Mouse (Mus musculus) limb, embryonic 10.5 days (tissue): Measurements from ENCODE around the gene Ccdc13. TPM values are rescaled to one million over a fixed set of nuclear protein-coding genes. Genes with fewer than 3 reads are reported as not detected.

Source experiments
- DNase-seq: peaks from one replicate; pipeline ENCODE4 v3.0.0-alpha.2; 2017; ENCODE audit warnings: low spot score
- H3K27ac ChIP-seq: fragments of 300-500 bp; sonication (generic); 2 replicates; pipeline ENCODE4 v1.5.1; 2016; ENCODE audit warnings: mild to moderate bottlenecking
- H3K27me3 ChIP-seq: fragments of 300-500 bp; sonication (generic); 2 replicates; pipeline ENCODE4 v1.6.1; 2016; ENCODE audit warnings: low read depth, mild to moderate bottlenecking; ENCODE audit not compliant: poor library complexity, severe bottlenecking
- H3K36me3 ChIP-seq: fragments of 300-500 bp; sonication (generic); 2 replicates; pipeline ENCODE4 v1.6.1; 2016; ENCODE audit warnings: mild to moderate bottlenecking, moderate library complexity
- H3K4me1 ChIP-seq: fragments of 300-500 bp; sonication (generic); 2 replicates; pipeline ENCODE4 v1.6.1; 2016
- H3K4me3 ChIP-seq: fragments of 300-500 bp; sonication (generic); 2 replicates; pipeline ENCODE4 v1.5.1; 2016; ENCODE audit warnings: mild to moderate bottlenecking, moderate library complexity
- H3K9me3 ChIP-seq: fragments of 300-500 bp; sonication (generic); replicated peaks from 2 replicates; pipeline ENCODE4 v1.6.1; 2016; ENCODE audit warnings: mild to moderate bottlenecking
- WGBS: fragments of 180-500 bp; shearing (Covaris S2); methylation state at CpG from one replicate; pipeline ENCODE4 v1.1.7; 2016; 5-methylcytosine and 5-hydroxymethylcytosine counted together
- polyA plus RNA-seq: library from polyadenylated mRNA; unstranded; fragments of >200 nt; fragmentation: Nextera tagmentation; extraction: Ambion mirVana; gene quantifications from 2 replicates; pipeline ENCODE4 v1.2.1, GENCODE M21; 2016

The Ccdc13 gene
- 0.36 and 0.38 TPM in 2 replicates for polyA plus RNA-seq

DNA sequence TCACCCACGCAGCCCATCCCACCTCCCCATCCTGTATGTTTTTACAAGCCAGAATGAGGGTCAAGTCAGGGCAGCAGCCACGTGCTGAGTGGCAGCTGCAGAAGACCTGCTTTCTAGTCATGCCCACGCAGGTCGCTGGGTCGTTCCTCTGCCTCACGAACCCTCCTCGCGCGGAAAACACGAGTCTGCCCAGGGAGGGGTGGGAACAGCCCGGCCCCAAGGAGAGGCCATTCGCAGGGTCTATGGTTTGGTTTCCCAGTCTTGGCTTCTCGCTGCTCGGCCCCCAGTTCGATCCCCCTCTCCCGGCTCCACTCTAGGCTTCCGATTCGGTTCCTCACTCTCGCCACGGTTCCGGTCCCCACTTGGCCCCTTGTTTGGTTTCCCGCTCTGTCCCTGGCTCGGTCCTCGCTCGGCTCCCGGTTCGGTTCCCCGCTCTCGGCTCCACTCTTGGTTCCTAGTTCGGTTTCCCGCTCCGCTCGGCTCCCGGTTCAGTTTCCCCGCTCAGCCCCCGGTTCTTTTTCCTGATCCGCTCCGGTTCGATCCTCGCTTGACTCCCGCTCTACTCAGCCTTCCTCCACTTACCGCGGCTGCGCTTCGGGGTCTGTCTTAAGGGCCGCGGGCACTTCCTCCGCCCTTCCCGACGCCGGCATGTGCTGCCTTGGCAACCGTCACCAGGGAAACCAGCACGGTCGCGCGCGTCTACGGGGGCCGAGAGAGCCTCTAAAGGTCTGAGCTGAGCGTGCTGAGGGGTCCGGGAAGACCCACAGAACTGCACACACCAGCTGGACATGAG is at the start of gene Ccdc13:
TSS of gene Ccdc13 (minus strand) at position 633 of the 793 bp plus-strand sequence.
- Histone ChIP-seq H3K27me3 (0 out of 2 replicates have a peak, but pooled peaks cover 19% of the 10 kb centered on the region), H3K27ac (peak within 1 kb of the TSS; percentile 74), H3K4me1 (peaks cover 12% of the 10 kb centered on the region), H3K9me3 (no peaks in the 10 kb centered on the region), H3K36me3 (no peaks in the 10 kb centered on the region), H3K4me3 (peak within 1 kb of the TSS; percentile 63)
- DNase-seq = peak; percentile 95
- 4% methylated on average over 61 of the region's 61 CpGs for WGBS

DNA sequence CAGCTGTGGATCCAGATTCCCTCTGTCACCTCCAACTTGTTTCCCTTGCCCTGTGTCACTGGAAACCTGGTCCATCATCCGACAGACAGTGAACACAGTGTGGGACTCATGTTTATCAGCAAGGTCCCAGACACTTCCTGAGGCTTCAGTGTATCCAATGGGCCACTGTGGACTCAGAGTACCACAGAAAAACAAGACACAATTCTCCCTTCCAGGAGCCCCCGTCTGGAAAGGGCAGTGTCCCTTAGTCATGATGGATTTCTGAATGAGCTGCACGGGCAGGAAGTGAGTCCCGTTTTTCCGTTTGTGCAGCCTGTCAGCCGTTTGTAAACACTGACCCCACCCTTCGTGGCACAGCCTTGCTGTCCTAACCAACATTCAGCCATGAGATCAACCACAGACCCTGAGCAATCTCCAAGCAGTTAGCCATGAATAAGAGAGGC is 42.8 kb upstream of the Ccdc13 start:
- no peaks in the 10 kb centered on the region for H3K36me3 ChIP-seq
- no peaks in the 10 kb centered on the region for H3K27me3 ChIP-seq
- no peaks in the 10 kb centered on the region for H3K9me3 ChIP-seq
- 65% methylated on average over 7 of the region's 7 CpGs for WGBS
- H3K4me1 ChIP-seq = peaks cover 5% of the 10 kb centered on the region; the same call in 1 of the 2 replicates
- H3K4me3 ChIP-seq = no peak overlapping the region
- DNase-seq = no peak
- no peak overlapping the region for H3K27ac ChIP-seq

GRCm38 (mm10) chr9:121881301-121881700 is 42.0 kb upstream of the Ccdc13 start:
- WGBS = 81% methylated on average over 6 of the region's 6 CpGs
- no peak for DNase-seq
- Histone ChIP-seq H3K27ac (no peak overlapping the region), H3K27me3 (peaks cover 3% of the 10 kb centered on the region; the same call in 1 of the 2 replicates), H3K4me1 (peaks cover 5% of the 10 kb centered on the region; the same call in 1 of the 2 replicates), H3K9me3 (no peaks in the 10 kb centered on the region), H3K36me3 (no peaks in the 10 kb centered on the region), H3K4me3 (no peak overlapping the region)

DNA sequence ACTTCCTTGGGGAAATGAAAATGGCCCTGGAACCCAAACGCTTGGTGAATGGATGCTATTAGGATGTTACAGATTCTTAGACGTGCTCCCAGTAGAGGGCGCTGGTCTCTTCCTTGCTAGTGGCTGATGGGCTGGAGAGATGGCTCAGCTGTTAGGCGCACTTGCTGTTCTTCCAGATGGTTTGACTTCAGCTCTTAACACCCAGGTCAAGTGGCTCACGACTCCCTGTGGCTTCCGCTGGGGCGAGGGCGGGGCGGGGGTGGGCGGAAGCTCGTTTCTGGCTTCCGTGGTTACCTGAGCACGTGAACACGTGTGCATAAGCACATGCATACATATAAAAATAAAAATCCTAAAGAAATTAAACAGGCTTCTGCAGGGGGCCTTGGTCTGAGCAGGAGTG is 41.6 kb upstream of the Ccdc13 start:
- Histone ChIP-seq H3K27me3 (peaks cover 5% of the 10 kb centered on the region; the same call in 1 of the 2 replicates), H3K27ac (no peak overlapping the region), H3K9me3 (no peaks in the 10 kb centered on the region), H3K36me3 (no peaks in the 10 kb centered on the region), H3K4me1 (peaks cover 5% of the 10 kb centered on the region; the same call in 1 of the 2 replicates), H3K4me3 (no peak overlapping the region)
- WGBS = 23% methylated on average over 14 of the region's 14 CpGs
- peak; percentile 64 for DNase-seq

DNA sequence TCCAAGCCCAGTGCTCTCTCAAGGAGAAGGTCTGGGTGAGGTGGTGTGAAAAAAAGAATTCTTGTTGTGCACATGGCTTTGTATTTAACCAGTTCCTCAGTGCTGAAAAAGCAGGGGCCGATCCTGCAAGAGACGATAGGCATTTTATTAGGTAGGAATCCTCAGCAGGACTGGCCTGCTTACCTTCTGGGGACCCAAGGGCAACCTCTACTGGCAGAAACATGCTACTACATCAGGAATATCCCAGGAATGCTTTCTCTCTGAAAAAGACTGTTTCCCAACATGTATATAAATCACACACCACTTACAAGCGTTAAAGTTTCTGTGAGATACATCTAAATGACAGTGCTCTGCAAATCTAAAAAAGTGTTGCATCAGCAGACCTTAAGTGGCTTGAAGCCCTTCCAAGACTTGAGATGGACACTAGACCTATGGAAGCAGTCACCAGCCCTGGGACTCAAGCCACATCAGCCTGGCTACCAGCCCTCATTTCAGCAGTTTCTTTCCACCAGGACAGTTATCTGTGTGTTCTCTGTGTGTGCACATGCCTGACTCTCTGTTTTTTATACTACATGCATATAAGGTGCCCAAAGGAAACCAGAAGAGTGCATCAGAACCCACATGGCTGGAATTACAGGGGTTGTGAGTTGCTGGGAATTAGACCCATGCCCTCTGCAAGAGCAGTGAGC is 37.9 kb upstream of the Ccdc13 start:
- no peak for DNase-seq
- H3K4me3 ChIP-seq = no peak overlapping the region

DNA sequence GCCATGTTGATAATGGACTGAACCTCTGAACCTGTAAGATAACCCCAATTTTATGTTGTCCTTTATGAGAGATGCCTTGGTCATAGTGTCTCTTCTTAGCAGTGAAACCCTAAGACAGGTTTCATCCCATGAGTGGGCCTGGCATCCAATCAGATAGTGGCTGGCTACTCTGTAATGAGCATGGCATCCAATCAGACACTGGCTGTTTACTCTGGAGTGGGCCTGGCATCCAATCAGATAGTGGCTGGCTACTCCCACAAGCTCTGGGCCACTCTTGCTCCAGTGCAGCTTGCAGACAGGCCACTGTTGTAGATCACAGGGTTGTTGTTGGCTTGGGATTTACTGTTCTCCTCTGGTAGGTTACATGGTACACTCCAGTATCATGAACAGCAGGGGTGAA is 34.3 kb upstream of the Ccdc13 start:
- DNase-seq = no peak
- no peak overlapping the region for H3K4me3 ChIP-seq

More for the DNA sequence above, 37.9 kb upstream of the Ccdc13 start:
- Histone ChIP-seq H3K9me3 (no peaks in the 10 kb centered on the region), H3K27ac (no peak overlapping the region), H3K36me3 (no peaks in the 10 kb centered on the region), H3K27me3 (peaks cover 19% of the 10 kb centered on the region), H3K4me1 (peaks cover 8% of the 10 kb centered on the region; the same call in 1 of the 2 replicates)
- 14% methylated on average over 3 of the region's 3 CpGs for WGBS

DNA sequence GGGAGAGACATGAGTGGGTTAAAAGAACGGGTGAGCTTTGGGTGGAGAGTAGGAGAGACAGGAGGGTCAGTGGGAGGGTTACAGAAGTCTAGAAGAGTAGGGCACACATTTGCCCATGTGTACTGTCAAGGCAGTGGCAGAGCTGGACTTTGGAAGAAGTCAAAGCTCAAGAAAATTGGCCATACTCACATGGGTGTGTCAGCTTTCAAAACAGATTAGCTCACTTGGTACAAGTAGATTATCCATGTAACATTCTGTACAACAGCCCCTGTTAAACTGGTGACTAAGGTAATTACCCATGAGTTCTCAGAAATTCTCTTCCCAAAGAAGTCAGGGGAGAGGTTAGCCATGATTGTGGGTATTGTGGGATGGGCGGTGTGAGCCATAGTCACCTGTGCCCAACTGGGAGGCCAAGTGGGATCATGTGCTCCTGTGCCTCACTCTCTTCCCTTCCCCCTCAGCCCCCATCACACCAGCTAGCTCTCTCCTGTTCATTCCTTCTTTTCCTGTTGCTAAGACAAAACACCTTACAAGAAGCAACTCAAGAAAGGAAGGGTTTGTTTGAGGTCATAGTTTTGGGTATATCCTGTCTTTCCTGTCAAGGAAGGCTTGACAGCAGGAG is 32.9 kb upstream of the Ccdc13 start:
- H3K4me3 ChIP-seq = no peak overlapping the region
- peaks cover 39% of the 10 kb centered on the region for H3K27me3 ChIP-seq
- 85% methylated on average over 2 of the region's 2 CpGs for WGBS
- DNase-seq = no peak
- H3K27ac ChIP-seq = no peak overlapping the region
- no peaks in the 10 kb centered on the region for H3K9me3 ChIP-seq
- H3K4me1 ChIP-seq = peaks cover 16% of the 10 kb centered on the region
- no peaks in the 10 kb centered on the region for H3K36me3 ChIP-seq

More for the DNA sequence above, 34.3 kb upstream of the Ccdc13 start:
- no peaks in the 10 kb centered on the region for H3K36me3 ChIP-seq
- no peak overlapping the region for H3K27ac ChIP-seq
- no peaks in the 10 kb centered on the region for H3K9me3 ChIP-seq
- peaks cover 31% of the 10 kb centered on the region for H3K27me3 ChIP-seq
- H3K4me1 ChIP-seq = peaks cover 16% of the 10 kb centered on the region

DNA sequence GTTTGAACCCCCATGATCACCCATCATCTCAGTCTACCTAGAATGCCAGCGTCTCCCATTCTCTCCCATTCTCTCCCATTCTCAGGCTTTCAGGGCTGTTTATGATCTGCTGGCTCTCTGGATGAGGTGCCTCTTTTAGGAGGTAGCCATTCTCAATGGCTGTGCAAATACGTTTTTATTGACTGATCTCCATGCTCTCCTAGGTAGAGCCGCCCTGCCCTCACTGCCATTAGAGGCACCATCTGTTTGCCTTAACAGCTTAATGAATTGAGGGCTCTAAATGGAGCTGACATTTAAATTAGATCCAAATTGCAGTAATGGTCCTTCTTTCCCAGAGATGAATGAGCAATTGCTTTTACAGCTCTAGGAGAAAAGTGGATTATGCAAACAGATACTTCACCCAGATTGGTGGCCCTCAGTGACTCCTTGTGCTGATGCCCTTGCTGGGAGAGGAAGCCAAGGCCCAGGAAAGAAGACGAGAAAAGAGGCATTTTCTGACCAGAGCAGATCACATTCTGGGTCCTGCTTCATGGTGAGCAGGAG is 30.8 kb upstream of the Ccdc13 start:
- no peak for DNase-seq

GRCm38 (mm10) chr9:121869432-121869831 is 30.2 kb upstream of the Ccdc13 start:
- no peaks in the 10 kb centered on the region for H3K36me3 ChIP-seq
- no peak overlapping the region for H3K27ac ChIP-seq
- H3K4me1 ChIP-seq = peaks cover 13% of the 10 kb centered on the region
- H3K9me3 ChIP-seq = no peaks in the 10 kb centered on the region
- peaks cover 41% of the 10 kb centered on the region for H3K27me3 ChIP-seq
- WGBS = 82% methylated on average over 5 of the region's 5 CpGs
- no peak overlapping the region for H3K4me3 ChIP-seq
- no peak for DNase-seq

More for the DNA sequence above, 30.8 kb upstream of the Ccdc13 start:
- WGBS = 22% methylated on average over 4 of the region's 4 CpGs
- Histone ChIP-seq H3K27me3 (peaks cover 40% of the 10 kb centered on the region), H3K4me3 (no peak overlapping the region), H3K9me3 (no peaks in the 10 kb centered on the region), H3K27ac (no peak overlapping the region), H3K36me3 (no peaks in the 10 kb centered on the region), H3K4me1 (peaks cover 16% of the 10 kb centered on the region)

DNA sequence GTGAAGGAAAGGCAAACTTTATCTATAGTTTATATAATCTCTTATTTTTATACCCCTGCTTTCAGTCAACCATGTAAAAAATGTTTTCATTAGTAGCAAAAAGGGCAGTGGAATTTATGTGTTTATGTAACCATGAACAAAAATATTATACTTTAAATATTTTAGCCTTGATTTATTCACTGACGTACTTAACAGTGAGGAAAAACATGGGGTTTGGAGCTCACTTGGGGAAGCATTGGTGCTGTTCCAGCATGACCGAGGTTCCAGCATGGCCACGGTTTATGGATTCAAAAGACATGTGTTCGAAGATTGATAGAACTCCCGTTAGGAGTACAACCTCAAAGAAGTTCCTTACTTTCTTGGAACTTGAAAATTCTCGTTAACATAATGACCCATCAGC is 29.0 kb upstream of the Ccdc13 start:
- 87% methylated on average over 6 of the region's 6 CpGs for WGBS
- no peak overlapping the region for H3K4me3 ChIP-seq
- no peak overlapping the region for H3K27ac ChIP-seq
- DNase-seq = no peak
- H3K9me3 ChIP-seq = no peaks in the 10 kb centered on the region
- no peaks in the 10 kb centered on the region for H3K36me3 ChIP-seq
- H3K27me3 ChIP-seq = peaks cover 46% of the 10 kb centered on the region
- H3K4me1 ChIP-seq = peaks cover 13% of the 10 kb centered on the region

DNA sequence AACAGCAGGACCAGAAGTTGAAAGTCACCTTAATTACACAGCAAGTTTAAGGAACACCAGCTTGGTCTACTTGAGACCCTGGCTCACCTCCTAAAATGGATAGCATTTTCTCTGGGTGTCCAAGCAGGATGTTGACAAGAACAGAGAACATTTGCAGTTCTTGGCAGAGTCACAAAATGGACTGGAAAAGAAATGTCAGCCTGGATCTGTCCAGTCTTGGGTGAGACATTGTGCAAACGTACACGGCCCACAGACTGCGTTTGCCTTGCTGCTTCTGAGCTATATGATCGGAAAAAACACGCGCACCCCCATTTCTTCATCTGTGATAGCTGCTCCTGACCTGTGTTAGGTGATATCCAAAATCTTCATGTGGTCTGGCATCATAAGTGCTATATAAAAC is 28.4 kb upstream of the Ccdc13 start:
- no peak overlapping the region for H3K27ac ChIP-seq
- WGBS = 95% methylated on average over 6 of the region's 6 CpGs
- peaks cover 13% of the 10 kb centered on the region for H3K4me1 ChIP-seq
- H3K9me3 ChIP-seq = no peaks in the 10 kb centered on the region
- DNase-seq = no peak
- H3K27me3 ChIP-seq = peaks cover 40% of the 10 kb centered on the region
- H3K36me3 ChIP-seq = no peaks in the 10 kb centered on the region
- no peak overlapping the region for H3K4me3 ChIP-seq

DNA sequence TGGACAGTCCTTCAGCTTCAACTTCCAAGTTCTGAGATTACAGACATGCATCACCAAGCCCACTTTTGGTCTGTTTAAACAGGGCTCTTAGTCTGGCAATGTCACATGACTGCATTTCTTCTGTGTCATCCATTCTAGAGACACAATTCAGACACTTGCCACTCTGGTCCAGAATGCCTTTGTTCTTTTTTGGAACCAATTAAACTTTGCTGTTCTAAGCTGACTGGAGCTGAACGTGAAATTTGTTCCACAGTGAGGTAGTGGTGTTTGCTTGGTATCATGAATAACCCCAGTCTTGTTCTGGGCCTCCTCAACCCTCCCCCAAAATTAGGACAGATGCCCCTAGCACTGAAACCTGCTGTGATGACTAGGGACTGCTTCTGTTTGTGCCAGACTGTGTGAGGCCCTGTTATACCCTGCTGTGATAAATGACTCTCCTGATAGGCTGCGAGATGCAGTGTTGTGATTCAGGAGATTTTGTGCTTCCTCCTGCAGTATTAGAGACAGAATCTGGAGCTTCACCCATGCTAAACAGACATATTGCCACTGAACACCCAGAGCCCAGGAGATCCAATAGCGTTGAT is 26.3 kb upstream of the Ccdc13 start:
- Histone ChIP-seq H3K36me3 (no peaks in the 10 kb centered on the region), H3K4me3 (no peak overlapping the region), H3K9me3 (no peaks in the 10 kb centered on the region), H3K27me3 (peaks cover 28% of the 10 kb centered on the region), H3K27ac (no peak overlapping the region), H3K4me1 (peaks cover 9% of the 10 kb centered on the region)
- DNase-seq = no peak
- WGBS = 53% methylated on average over 3 of the region's 3 CpGs
